Mouse (Mus musculus): Measurements from ENCODE around the gene Ccdc148. TPM values are rescaled to one million over a fixed set of nuclear protein-coding genes. Genes with fewer than 3 reads are reported as not detected.

Gene Ccdc148
- total RNA-seq, 2 experiments from 2014 or later, result 11.9 to 12.4 TPM

DNA sequence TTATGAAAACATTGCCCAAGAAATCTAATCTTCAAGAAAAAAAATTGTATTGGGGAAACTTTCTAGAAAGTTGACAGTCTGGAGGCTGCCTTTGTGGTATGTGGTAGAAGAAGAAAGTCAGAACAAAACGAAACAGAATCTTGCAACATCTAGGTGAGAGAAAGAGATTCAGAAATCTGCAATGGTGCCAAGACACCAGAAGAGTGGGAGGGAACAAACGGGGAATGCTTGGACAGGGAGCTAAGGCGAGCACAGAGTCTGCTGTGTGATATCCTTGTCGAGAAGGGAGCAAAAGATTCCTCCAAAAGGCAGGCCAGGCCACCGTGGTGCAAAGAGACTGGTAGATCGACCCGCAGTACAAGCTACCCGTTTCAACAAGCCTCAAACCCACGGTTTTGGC is 361.4 kb downstream of the Ccdc148 start:
- peak in 1 of 2 experiments; percentile 11 for DNase-seq (ENCODE audit: low spot score in 2 of 2)
- intact Hi-C loops (cut with DNase I), result no loop called here

- intact Hi-C loops (cut with DNase I), result no loop called here
- DNase-seq (ENCODE audit: low spot score in 2 of 2), result no peak
Measured at GRCm38 (mm10) chr2:58797506-58797905, 363.0 kb downstream of the Ccdc148 start.

GRCm38 (mm10) chr2:58795432-58795831 is 365.1 kb downstream of the Ccdc148 start:
- no peak for DNase-seq (ENCODE audit: low spot score in 2 of 2)
- intact Hi-C loops (cut with DNase I), result no loop called here

DNA sequence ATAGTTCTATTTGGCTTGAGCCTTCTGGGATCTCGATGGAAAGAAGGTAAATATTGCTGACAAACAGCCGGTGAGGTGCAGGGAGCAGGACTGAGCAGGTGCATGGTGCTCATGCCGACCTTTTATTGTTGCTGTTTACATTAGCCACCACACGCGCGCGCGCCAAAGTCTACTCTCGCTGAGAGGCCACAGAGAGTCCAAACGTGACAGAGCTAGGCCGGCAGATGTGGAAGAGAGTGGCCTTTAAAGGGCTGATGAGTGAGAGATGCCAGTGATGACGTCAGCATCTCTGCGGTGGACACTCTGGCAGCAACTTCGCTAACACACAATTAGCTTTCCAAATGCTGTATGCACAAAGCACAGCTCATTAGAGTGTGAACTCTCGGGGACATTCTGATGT is 366.0 kb downstream of the Ccdc148 start:
- DNase-seq (ENCODE audit: low spot score in 2 of 2), result no peak
- intact Hi-C loops (cut with DNase I), result no loop called here

DNA sequence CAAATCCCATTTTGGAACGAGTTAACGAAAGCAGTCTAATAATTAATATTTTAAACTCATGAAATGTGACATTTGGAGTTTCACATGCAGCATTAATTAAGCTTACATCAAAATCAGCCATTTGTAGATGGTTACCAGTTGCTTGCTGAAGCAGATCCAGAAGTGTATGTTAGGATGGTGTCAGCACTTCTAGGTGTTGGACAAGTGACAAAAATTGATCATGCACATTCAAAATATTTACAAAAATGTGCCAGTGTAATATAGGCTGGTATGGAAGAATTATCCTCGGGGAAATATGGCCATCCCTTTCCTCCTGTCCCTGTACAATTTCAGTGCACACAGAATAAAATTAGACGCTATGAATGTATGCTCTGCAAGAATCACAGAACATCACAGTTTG is 370.1 kb downstream of the Ccdc148 start:
- DNase-seq (ENCODE audit: low spot score in 2 of 2), result no peak
- intact Hi-C loops (cut with DNase I), result no loop called here

DNA sequence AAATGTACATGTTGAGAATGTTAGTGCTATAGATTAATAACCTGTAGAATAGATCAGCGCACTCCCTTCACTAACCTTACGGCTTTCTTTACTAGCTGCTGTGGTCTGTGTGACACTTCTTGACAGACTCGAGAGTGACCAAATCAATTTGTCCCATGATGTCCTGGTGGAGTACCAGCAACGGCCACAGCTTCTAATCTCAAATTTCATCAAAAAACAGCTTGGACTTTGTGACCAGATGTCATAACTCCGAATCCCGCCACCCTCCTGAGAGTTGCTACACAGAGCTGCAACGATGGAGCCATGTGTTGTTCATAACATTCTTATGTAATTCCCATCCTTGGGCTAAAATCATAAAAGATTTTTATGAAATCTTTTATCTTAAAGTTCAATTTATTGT is 370.5 kb downstream of the Ccdc148 start:
- DNase-seq (ENCODE audit: low spot score in 2 of 2), result no peak
- intact Hi-C loops (cut with DNase I), result no loop called here

DNA sequence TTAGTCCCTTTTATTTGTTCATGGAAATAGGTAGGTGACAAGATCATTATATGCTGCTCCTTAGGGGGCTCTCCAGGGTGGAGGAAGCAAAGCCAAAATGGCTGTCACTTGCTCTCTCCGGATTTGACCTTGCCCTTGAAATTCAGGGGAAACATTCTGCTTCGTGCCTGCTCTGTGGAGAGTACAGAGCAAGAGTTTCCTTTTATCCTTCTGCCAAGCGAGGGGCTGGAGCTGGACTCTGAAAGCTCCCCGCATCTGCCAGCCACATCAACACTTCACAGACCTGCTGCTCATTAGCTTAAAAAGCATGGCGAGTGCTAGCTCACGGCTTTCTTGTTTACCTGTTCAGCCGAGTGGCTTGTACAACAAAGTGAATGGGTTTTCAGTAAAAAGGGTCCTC is 373.1 kb downstream of the Ccdc148 start:
- intact Hi-C loops (cut with DNase I), result no loop called here
- DNase-seq (ENCODE audit: low spot score in 2 of 2), result no peak

- no peak for DNase-seq (ENCODE audit: low spot score in 2 of 2)
- intact Hi-C loops (cut with DNase I), result no loop called here
Measured at GRCm38 (mm10) chr2:58786681-58787080, 373.8 kb downstream of the Ccdc148 start.

GRCm38 (mm10) chr2:58786177-58786576 is 374.3 kb downstream of the Ccdc148 start:
- DNase-seq (ENCODE audit: low spot score in 2 of 2), result no peak
- intact Hi-C loops (cut with DNase I), result no loop called here

GRCm38 (mm10) chr2:58783526-58783925 is 377.0 kb downstream of the Ccdc148 start:
- intact Hi-C loops (cut with DNase I), result no loop called here
- no peak for DNase-seq (ENCODE audit: low spot score in 2 of 2)

DNA sequence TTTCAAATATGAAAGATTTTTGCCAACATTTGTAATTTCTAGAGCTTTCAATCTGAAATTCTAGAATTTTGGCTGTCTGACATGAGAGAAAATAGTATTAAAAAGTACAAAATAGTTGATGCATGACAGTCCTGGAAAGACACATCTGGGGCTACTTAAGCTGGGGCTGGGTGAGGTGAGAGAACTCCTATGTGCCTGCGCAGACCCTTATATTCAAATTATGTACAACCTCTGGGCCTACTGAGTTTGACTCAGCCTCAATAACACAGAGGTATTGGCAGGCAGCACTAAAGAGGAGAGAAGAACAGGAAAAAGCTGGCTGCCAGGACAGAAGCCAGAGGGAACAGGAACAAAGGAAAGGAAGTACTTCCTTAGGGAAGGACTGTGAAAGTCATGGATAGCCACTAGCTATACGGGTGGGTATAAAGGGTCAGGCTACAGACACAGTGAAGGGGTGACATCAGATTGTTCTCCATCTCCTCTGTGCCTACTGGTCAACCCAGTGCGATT is 381.4 kb downstream of the Ccdc148 start:
- no peak for DNase-seq (ENCODE audit: low spot score in 2 of 2)
- intact Hi-C loops (cut with DNase I), result no loop called here

DNA sequence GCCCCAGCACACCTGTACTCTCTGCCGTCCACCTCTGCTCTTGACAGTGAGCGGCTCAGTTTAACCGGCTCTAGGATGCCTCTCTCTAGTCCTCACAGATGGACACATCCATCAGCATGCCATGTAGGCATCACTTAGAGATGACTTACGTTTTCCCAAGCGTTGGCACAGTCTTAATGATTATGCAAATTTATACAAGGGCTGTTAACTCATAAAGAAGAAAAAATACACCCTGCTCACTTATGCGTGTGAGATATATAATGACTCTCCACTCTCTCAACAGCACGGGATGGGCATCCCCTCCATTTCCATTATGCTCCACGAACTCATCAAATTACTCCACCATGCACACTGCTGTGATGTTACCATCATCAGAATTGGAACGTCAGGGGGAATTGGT is 386.6 kb downstream of the Ccdc148 start:
- DNase-seq (ENCODE audit: low spot score in 2 of 2), result peak in 1 of 2 experiments; percentile 24
- intact Hi-C loops (cut with DNase I), result no loop called here

Other genes starting within 250 kb of the Ccdc148 start
- 100 to 1,000 TPM; 199 to 207 TPM for gene Pkp4, start 167 bp upstream of the Ccdc148 start, total RNA-seq (2021)